Mouse (Mus musculus) liver, embryonic 14.5 days (tissue): ENCODE results near the gene Gm6904. TPM values are rescaled to one million over a fixed set of nuclear protein-coding genes. Genes with fewer than 3 reads are reported as not detected.
"Not testable (repeated sequence)": the region's sequence is repeated elsewhere in the genome, so short reads cannot be mapped to it uniquely, and the experiment has no call there.

Source experiments
- ATAC-seq: fragments of 200-750 bp; cut with Nextera tagmentation; 2 replicates; pipeline ENCODE4 v1.8.0; 2017; ENCODE audit warnings: moderate number of reproducible peaks, mild to moderate bottlenecking, moderate library complexity; ENCODE audit not compliant: insufficient read depth
- DNase-seq, 3 experiments: peaks; one replicate each; pipeline ENCODE4 v3.0.0-alpha.2; 2012 to 2013; ENCODE audit warnings: low read depth in 3 of 3, low spot score in 3 of 3
- H3K27ac ChIP-seq: fragments of 300-500 bp; sonication (generic); 2 replicates; pipeline ENCODE4 v1.5.1; 2014; ENCODE audit warnings: moderate library complexity, mild to moderate bottlenecking, control low read depth, inconsistent platforms
- H3K27me3 ChIP-seq: fragments of 300-500 bp; sonication (generic); 2 replicates; pipeline ENCODE4 v1.6.1; 2014; ENCODE audit warnings: mild to moderate bottlenecking, low read length, moderate library complexity; ENCODE audit not compliant: control insufficient read depth, insufficient read depth
- H3K36me3 ChIP-seq: fragments of 300-500 bp; sonication (generic); replicated peaks from 2 replicates; pipeline ENCODE4 v1.6.1; 2014; ENCODE audit warnings: low read depth; ENCODE audit not compliant: control insufficient read depth, insufficient read depth
- H3K4me1 ChIP-seq, 2 experiments: fragments of 200-500 bp in 1 of 2; fragments of 300-500 bp in 1 of 2; sonication (generic) in 1 of 2; replicated peaks; 2 replicates each; pipeline ENCODE4 v1.6.1; 2012 to 2014; ENCODE audit warnings: antibody characterized with exemption in 1 of 2, inconsistent platforms in 1 of 2, low read length in 1 of 2; ENCODE audit not compliant: control insufficient read depth in 2 of 2, insufficient read depth in 2 of 2
- H3K4me2 ChIP-seq: fragments of 300-500 bp; sonication (generic); 2 replicates; pipeline ENCODE4 v1.6.1; 2014; ENCODE audit warnings: low read depth, mild to moderate bottlenecking, control low read depth, moderate library complexity
- H3K4me3 ChIP-seq, 2 experiments: fragments of 200-500 bp in 1 of 2; fragments of 300-500 bp in 1 of 2; sonication (generic) in 1 of 2; 2 replicates each; pipeline ENCODE4 v1.5.1; 2012 to 2014; ENCODE audit warnings: low read depth in 2 of 2, low read length in 2 of 2, mild to moderate bottlenecking in 2 of 2, control low read depth in 1 of 2, inconsistent platforms in 1 of 2, moderate library complexity in 1 of 2; ENCODE audit not compliant: insufficient read depth in 1 of 2
- H3K9ac ChIP-seq: fragments of 300-500 bp; sonication (generic); replicated peaks from 2 replicates; pipeline ENCODE4 v1.6.1; 2014; ENCODE audit warnings: mild to moderate bottlenecking, control low read depth, moderate library complexity
- H3K9me3 ChIP-seq: fragments of 300-500 bp; sonication (generic); 2 replicates; pipeline ENCODE4 v1.6.1; 2016; ENCODE audit warnings: low read length, mixed read lengths; ENCODE audit not compliant: control insufficient read depth
- CTCF ChIP-seq: IDR thresholded peaks from 2 replicates; pipeline ENCODE4 v1.5.1; 2016; ENCODE audit warnings: antibody characterized with exemption, low read depth, control low read depth
- EP300 ChIP-seq: IDR thresholded peaks from 2 replicates; pipeline ENCODE4 v1.6.1; 2016; ENCODE audit warnings: antibody characterized with exemption, low read depth
- WGBS: fragments of 180-500 bp; shearing (Covaris S2); extraction: QIAGEN DNeasy Blood & Tissue Kit; methylation state at CpG from one replicate; pipeline ENCODE4 v1.1.7; 2014; ENCODE audit not compliant: insufficient replicate concordance; 5-methylcytosine and 5-hydroxymethylcytosine counted together
- polyA plus RNA-seq, 2 experiments: library from polyadenylated mRNA; depleted of rRNA in 1 of 2; stranded (reverse) in 1 of 2; unstranded in 1 of 2; fragments of >200 nt; fragmentation: Nextera tagmentation in 1 of 2; extraction: Ambion mirVana in 1 of 2; gene quantifications; 2 replicates each; pipeline versions ENCODE4 v1.2.1 to v1.2.3; 2012 to 2014

Gene Gm6904
- not detected in 2 replicates for polyA plus RNA-seq (2012; rRNA removed)
- polyA plus RNA-seq (2014; fragmentation: Nextera tagmentation; extraction: Ambion mirVana), result not detected in 2 replicates

GRCm38 (mm10) chr14:59260056-59260455, at the start of gene Gm6904:
Gene Gm6904 (minus strand): TSS chr14:59260216.
- no peaks in the 10 kb centered on the region for H3K9me3 ChIP-seq
- WGBS, result 41% methylated on average over 3 of the region's 3 CpGs
- H3K27ac ChIP-seq, result no peak within 1 kb of the TSS
- no peak within 1 kb of the TSS for H3K4me3 ChIP-seq
- ATAC-seq (no peak), DNase-seq (no peak)
- no peak within 1 kb of the TSS for H3K9ac ChIP-seq
- no peak within 1 kb of the TSS for H3K4me2 ChIP-seq
- H3K4me1 ChIP-seq, result no peaks in the 10 kb centered on the region
- no peak for TF ChIP-seq CTCF
- no peaks in the 10 kb centered on the region for H3K27me3 ChIP-seq
- no peaks in the 10 kb centered on the region for H3K36me3 ChIP-seq

GRCm38 (mm10) chr14:59297391-59297790, 37.4 kb upstream of the Gm6904 start, which contains the start of gene Phf11a:
Gene Phf11a (minus strand): TSS chr14:59297522.
- H3K36me3 ChIP-seq, H3K9me3 ChIP-seq, H3K9ac ChIP-seq, ATAC-seq, H3K4me3 ChIP-seq, H3K27me3 ChIP-seq, H3K4me2 ChIP-seq, H3K4me1 ChIP-seq, H3K27ac ChIP-seq, DNase-seq: not testable (repeated sequence)
- WGBS, result 42% methylated on average over 1 of the region's 1 CpGs

- H3K36me3 ChIP-seq, H3K4me3 ChIP-seq, DNase-seq, H3K4me1 ChIP-seq, H3K9ac ChIP-seq, H3K27ac ChIP-seq, H3K9me3 ChIP-seq, H3K27me3 ChIP-seq, H3K4me2 ChIP-seq: not testable (repeated sequence)
- 0 out of 2 replicates have a peak, but pooled peaks have one; percentile 14 for TF ChIP-seq EP300
- ATAC-seq, result peak; percentile 62; the same call in 1 of the 2 replicates
Measured at GRCm38 (mm10) chr14:59291769-59292168, 31.8 kb upstream of the Gm6904 start.

- DNase-seq, H3K36me3 ChIP-seq, H3K9ac ChIP-seq, H3K4me2 ChIP-seq, H3K9me3 ChIP-seq, H3K27me3 ChIP-seq, H3K27ac ChIP-seq, H3K4me3 ChIP-seq, ATAC-seq, H3K4me1 ChIP-seq: not testable (repeated sequence)
- WGBS, result 72% methylated on average over 4 of the region's 4 CpGs
Measured at GRCm38 (mm10) chr14:59274961-59275360, 14.9 kb upstream of the Gm6904 start.

- H3K4me3 ChIP-seq, DNase-seq, H3K27me3 ChIP-seq, ATAC-seq, H3K9me3 ChIP-seq, H3K36me3 ChIP-seq, H3K27ac ChIP-seq, H3K9ac ChIP-seq, H3K4me1 ChIP-seq, H3K4me2 ChIP-seq: not testable (repeated sequence)
- 59% methylated on average over 1 of the region's 1 CpGs for WGBS
Measured at GRCm38 (mm10) chr14:59255861-59256260, 4.2 kb downstream of the Gm6904 start.

- DNase-seq, H3K9ac ChIP-seq, H3K36me3 ChIP-seq, H3K4me1 ChIP-seq, H3K4me2 ChIP-seq, ATAC-seq, H3K27me3 ChIP-seq, H3K27ac ChIP-seq, H3K9me3 ChIP-seq, H3K4me3 ChIP-seq: not testable (repeated sequence)
- whole genome bisulfite sequencing, result 61% methylated on average over 5 of the region's 5 CpGs
- TF ChIP-seq CTCF, result peak; percentile 40
Measured at GRCm38 (mm10) chr14:59250350-59250749, 9.7 kb downstream of the Gm6904 start.
